Mouse (Mus musculus) macrophage (primary cell): ENCODE results near the gene Ppp4r1. TPM values are rescaled to one million over a fixed set of nuclear protein-coding genes. Genes with fewer than 3 reads are reported as not detected.

ENCODE experiments used
- H3K27ac ChIP-seq: fragments of 350-480 bp; formaldehyde crosslinking; 2 replicates; pipeline ENCODE4 v1.9.0; 2021
- H3K36me3 ChIP-seq: fragments of 350-480 bp; formaldehyde crosslinking; 2 replicates; pipeline ENCODE4 v1.9.0; 2021; ENCODE audit errors: inconsistent target
- H3K4me3 ChIP-seq: fragments of 350-480 bp; formaldehyde crosslinking; 2 replicates; pipeline ENCODE4 v1.9.0; 2021; ENCODE audit errors: inconsistent target
- H3K79me2 ChIP-seq: fragments of 350-480 bp; formaldehyde crosslinking; 2 replicates; pipeline ENCODE4 v1.9.0; 2021; ENCODE audit errors: inconsistent target
- WGBS: methylation state at CpG from one replicate; pipeline ENCODE4 v1.1.7; 2026; ENCODE audit warnings: inconsistent platforms; ENCODE audit not compliant: missing documents; 5-methylcytosine and 5-hydroxymethylcytosine counted together
- polyA plus RNA-seq: library from polyadenylated mRNA; stranded (reverse); fragments of 250-400 nt; gene quantifications from 3 replicates; pipeline ENCODE4 v1.2.4, GENCODE M21; 2018; ENCODE audit warnings: inconsistent platforms

The Ppp4r1 gene
- polyA plus RNA-seq, 1 experiment from 2014 or later: 33.7 TPM

- H3K4me3 ChIP-seq: no peak overlapping the region
- H3K36me3 ChIP-seq: peaks cover 24% of the 10 kb centered on the region
- no peak overlapping the region for H3K27ac ChIP-seq
- 100% methylated on average over 6 of the region's 6 CpGs for WGBS
- peaks cover 100% of the 10 kb centered on the region for H3K79me2 ChIP-seq
These were observed 29.2 kb upstream of the Ppp4r1 start for GRCm38 (mm10) chr17:65753130-65753529.

- H3K4me3 ChIP-seq: no peak overlapping the region
- 74% methylated on average over 3 of the region's 3 CpGs for WGBS
- H3K36me3 ChIP-seq: peaks cover 51% of the 10 kb centered on the region
- H3K27ac ChIP-seq: no peak overlapping the region
- H3K79me2 ChIP-seq: peaks cover 100% of the 10 kb centered on the region
These were observed 26.5 kb upstream of the Ppp4r1 start for GRCm38 (mm10) chr17:65755857-65756256.

- peaks cover 100% of the 10 kb centered on the region for H3K79me2 ChIP-seq
- H3K27ac ChIP-seq: no peak overlapping the region
- H3K4me3 ChIP-seq: no peak overlapping the region
- H3K36me3 ChIP-seq: peaks cover 63% of the 10 kb centered on the region
- 95% methylated on average over 6 of the region's 6 CpGs for WGBS
These were observed 25.2 kb upstream of the Ppp4r1 start for GRCm38 (mm10) chr17:65757150-65757549.

GRCm38 (mm10) chr17:65763221-65763620, 19.2 kb upstream of the Ppp4r1 start:
- Histone ChIP-seq H3K36me3 (peaks cover 59% of the 10 kb centered on the region), H3K4me3 (no peak overlapping the region), H3K79me2 (peaks cover 100% of the 10 kb centered on the region), H3K27ac (no peak overlapping the region)
- WGBS: 93% methylated on average over 13 of the region's 14 CpGs

GRCm38 (mm10) chr17:65768486-65768885, 13.9 kb upstream of the Ppp4r1 start:
- Histone ChIP-seq H3K27ac (peak overlapping the region; percentile 58), H3K36me3 (peaks cover 15% of the 10 kb centered on the region; the same call in 1 of the 2 replicates), H3K4me3 (no peak overlapping the region), H3K79me2 (peaks cover 87% of the 10 kb centered on the region)
- 24% methylated on average over 3 of the region's 5 CpGs for WGBS

- Histone ChIP-seq H3K36me3 (peaks cover 4% of the 10 kb centered on the region; the same call in 1 of the 2 replicates), H3K27ac (peak overlapping the region; percentile 74), H3K4me3 (peak overlapping the region; percentile 72), H3K79me2 (peaks cover 59% of the 10 kb centered on the region)
- 8% methylated on average over 15 of the region's 17 CpGs for WGBS
These were observed 11.1 kb upstream of the Ppp4r1 start for GRCm38 (mm10) chr17:65770982-65771915.

- Histone ChIP-seq H3K36me3 (no peaks in the 10 kb centered on the region), H3K27ac (peak within 1 kb of the TSS; percentile 74), H3K4me3 (peak within 1 kb of the TSS; percentile 72), H3K79me2 (peaks cover 49% of the 10 kb centered on the region)
- 1% methylated on average over 71 of the region's 75 CpGs for WGBS
These were observed 10.1 kb upstream of the Ppp4r1 start, which contains the start of gene Rab31 for GRCm38 (mm10) chr17:65771951-65772934. Rab31 (minus strand) TSS chr17:65772752.

GRCm38 (mm10) chr17:65773617-65774016, 8.8 kb upstream of the Ppp4r1 start:
- H3K79me2 ChIP-seq: peaks cover 35% of the 10 kb centered on the region
- no peaks in the 10 kb centered on the region for H3K36me3 ChIP-seq
- no peak overlapping the region for H3K27ac ChIP-seq
- 96% methylated on average over 4 of the region's 4 CpGs for WGBS
- H3K4me3 ChIP-seq: no peak overlapping the region

GRCm38 (mm10) chr17:65774439-65774838, 7.9 kb upstream of the Ppp4r1 start:
- peaks cover 27% of the 10 kb centered on the region for H3K79me2 ChIP-seq
- H3K27ac ChIP-seq: no peak overlapping the region
- no peak overlapping the region for H3K4me3 ChIP-seq
- 70% methylated on average over 7 of the region's 7 CpGs for WGBS
- no peaks in the 10 kb centered on the region for H3K36me3 ChIP-seq

- WGBS: 100% methylated on average over 1 of the region's 1 CpGs
These were observed 6.1 kb upstream of the Ppp4r1 start for GRCm38 (mm10) chr17:65776228-65776627.

GRCm38 (mm10) chr17:65777461-65777860, 4.9 kb upstream of the Ppp4r1 start:
- no peaks in the 10 kb centered on the region for H3K36me3 ChIP-seq
- 94% methylated on average over 4 of the region's 4 CpGs for WGBS

More at GRCm38 (mm10) chr17:65776228-65776627, 6.1 kb upstream of the Ppp4r1 start:
- Histone ChIP-seq H3K4me3 (no peak overlapping the region), H3K36me3 (no peaks in the 10 kb centered on the region), H3K27ac (no peak overlapping the region), H3K79me2 (peaks cover 9% of the 10 kb centered on the region)

GRCm38 (mm10) chr17:65780970-65781369, 1.4 kb upstream of the Ppp4r1 start:
- H3K79me2 ChIP-seq: peaks cover 23% of the 10 kb centered on the region
- no peak overlapping the region for H3K4me3 ChIP-seq
- H3K36me3 ChIP-seq: no peaks in the 10 kb centered on the region
- no peak overlapping the region for H3K27ac ChIP-seq
- 95% methylated on average over 2 of the region's 2 CpGs for WGBS

More at GRCm38 (mm10) chr17:65777461-65777860, 4.9 kb upstream of the Ppp4r1 start:
- no peak overlapping the region for H3K4me3 ChIP-seq
- H3K27ac ChIP-seq: no peak overlapping the region
- H3K79me2 ChIP-seq: no peaks in the 10 kb centered on the region

- WGBS: 2% methylated on average over 111 of the region's 135 CpGs
- Histone ChIP-seq H3K4me3 (peak overlapping the region; percentile 61), H3K27ac (peak overlapping the region; percentile 66), H3K36me3 (peaks cover 12% of the 10 kb centered on the region; the same call in 1 of the 2 replicates), H3K79me2 (peaks cover 48% of the 10 kb centered on the region)
These were observed 1.1 kb downstream of the Ppp4r1 start for GRCm38 (mm10) chr17:65783182-65784161.
